Mouse (Mus musculus) left cerebral cortex, adult 11 months (tissue): Measurements from ENCODE around the gene Ndufa13.
"Not testable (repeated sequence)": the region's sequence is repeated elsewhere in the genome, so short reads cannot be mapped to it uniquely, and the experiment has no call there.

ENCODE experiments used
- DNase-seq: peaks from one replicate; pipeline ENCODE4 v3.0.0; 2022; ENCODE audit warnings: low spot score

Gene Ndufa13

DNA sequence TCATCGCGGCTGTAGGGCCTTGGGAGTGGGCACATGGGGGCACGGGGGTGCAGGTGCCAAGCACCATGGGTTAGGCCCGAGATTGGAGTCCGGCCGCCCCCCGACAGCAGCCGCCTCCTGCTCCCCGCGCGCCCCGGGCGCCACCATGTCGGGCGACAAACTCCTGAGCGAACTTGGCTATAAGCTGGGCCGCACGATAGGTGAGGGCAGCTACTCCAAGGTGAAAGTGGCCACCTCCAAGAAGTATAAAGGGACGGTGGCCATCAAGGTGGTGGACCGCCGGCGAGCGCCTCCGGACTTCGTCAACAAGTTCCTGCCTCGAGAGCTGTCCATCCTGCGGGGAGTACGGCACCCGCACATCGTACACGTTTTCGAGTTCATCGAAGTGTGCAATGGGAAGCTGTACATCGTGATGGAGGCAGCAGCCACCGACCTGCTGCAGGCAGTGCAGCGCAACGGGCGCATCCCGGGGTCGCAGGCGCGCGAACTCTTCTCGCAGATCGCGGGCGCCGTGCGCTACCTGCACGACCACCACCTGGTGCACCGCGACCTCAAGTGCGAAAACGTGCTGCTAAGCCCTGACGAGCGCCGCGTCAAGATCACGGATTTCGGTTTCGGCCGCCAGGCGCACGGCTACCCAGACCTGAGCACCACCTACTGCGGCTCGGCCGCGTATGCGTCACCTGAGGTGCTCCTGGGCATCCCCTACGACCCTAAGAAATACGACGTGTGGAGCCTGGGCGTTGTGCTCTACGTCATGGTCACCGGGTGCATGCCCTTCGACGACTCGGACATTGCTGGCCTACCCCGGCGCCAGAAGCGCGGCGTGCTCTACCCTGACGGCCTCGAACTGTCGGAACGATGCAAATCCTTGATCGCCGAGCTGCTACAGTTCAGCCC is at the start of gene Ndufa13, which contains the start of the genes Tssk6 and Yjefn3:
Gene Ndufa13, minus strand, starts transcription at position 396 of the 900 bp plus-strand sequence.
Gene Tssk6, plus strand, starts transcription at position 22 of the 900 bp plus-strand sequence.
Gene Yjefn3, minus strand, starts transcription at position 550 of the 900 bp plus-strand sequence.
- DNase-seq: no peak

DNA sequence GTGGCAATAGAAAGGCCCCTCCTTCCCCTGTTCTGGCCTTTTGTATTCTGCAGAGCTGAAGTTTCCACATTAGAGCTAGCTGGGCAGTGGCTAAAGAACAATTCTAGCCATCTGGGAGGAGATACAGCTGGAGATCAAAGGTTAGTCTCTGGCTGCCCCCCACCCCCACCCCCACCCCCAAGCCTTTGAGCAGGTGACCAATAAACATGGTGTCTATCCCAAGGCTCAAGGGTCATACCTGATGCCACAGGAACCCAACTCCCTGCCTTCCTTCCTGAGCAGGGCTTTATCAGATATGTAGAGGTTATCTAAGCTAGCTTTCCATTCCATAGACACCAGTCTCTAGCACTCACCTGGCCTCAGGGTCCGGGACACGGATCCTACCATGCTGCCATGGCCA is 47.9 kb upstream of the Ndufa13 start:
- no peak for DNase-seq

DNA sequence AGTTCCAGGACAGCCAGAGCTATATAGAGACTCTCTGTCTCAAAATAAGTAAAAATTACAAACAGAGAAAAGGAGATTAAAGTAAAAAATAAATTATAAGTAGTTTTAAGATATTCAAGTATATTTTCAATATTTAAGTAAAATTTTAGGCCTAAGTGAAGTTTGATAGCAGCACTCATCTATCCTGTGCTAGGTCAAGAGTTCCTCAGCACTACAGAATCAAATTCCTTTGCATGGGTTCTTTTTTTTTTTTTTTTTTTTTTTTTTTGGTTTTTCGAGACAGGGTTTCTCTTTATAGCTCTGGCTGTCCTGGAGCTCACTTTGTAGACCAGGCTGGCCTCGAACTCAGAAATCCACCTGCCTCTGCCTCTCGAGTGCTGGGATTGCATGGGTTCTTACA is 40.1 kb upstream of the Ndufa13 start:
- not testable (repeated sequence) for DNase-seq

DNA sequence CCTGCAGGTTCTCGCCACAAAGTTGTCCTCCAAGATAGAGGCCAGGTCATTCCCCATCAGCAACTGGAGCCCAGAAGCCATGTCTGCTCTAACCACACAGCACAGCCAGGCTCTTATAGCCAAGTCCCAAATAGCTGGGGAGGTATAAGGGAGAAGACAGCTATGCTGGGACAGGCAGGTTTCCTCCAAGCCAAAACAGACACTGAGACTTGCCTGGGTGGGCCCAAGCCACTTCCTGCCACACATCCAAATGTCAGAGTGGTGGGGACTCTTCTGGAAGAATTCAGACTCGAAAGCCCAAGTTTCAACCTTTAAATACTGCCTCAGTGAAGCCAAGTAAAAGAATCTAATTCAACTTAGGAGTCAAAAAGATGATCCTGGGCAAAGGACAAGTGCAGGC is 38.0 kb upstream of the Ndufa13 start:
- no peak for DNase-seq

DNA sequence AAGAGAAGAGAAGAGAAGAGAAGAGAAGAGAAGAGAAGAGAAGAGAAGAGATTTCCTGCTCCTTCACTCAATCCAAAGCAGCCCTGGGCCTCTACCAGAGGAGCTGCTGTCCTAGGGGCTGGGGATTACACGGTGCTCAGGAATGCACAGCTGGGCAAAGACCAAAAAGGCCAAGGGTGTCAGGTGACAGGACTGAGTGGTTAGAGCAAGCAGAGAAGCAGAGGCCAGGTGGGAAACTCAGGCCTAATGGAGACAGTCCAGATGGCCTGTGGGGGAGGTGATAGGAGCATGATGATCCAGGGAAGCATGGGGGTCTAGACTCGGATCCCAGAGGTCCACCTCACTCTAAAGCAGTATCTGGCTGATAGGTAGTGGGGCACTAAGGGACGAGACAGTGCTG is 37.3 kb upstream of the Ndufa13 start:
- DNase-seq: no peak

DNA sequence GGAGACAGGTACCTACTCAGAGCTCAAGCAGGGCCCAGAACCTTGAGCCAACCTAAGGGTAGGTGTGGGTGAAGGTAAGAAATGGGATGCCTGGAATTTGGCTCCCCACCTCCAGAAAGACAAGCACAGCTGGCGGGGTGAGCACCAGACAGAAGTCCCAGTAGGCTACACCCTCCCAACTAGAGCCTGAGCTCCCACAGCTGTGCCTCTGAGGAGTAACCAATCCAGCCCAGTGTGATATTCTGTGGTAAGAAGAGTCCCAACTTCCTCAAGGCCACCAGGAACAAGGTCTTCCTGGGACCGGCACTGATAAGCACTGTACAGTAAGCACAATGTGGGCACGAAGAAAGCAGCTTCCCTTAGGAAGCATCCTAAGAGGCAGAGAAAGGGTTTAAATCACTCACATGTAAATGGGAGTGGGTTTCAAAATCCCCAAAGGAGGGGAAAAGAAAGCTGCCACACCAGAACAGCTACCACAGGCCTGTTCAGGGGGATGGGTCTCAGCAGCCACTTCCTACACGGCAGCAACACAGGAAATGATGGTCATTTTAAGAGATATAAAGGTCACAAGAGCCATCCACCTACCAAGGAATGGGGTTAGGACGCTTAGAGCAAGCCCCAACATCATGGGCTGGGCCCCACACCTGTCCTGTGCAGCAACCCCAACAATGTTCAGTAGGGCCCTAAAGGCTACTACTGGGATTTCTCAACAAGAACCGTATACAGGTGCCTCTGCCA is 36.1 kb upstream of the Ndufa13 start:
- DNase-seq: no peak

DNA sequence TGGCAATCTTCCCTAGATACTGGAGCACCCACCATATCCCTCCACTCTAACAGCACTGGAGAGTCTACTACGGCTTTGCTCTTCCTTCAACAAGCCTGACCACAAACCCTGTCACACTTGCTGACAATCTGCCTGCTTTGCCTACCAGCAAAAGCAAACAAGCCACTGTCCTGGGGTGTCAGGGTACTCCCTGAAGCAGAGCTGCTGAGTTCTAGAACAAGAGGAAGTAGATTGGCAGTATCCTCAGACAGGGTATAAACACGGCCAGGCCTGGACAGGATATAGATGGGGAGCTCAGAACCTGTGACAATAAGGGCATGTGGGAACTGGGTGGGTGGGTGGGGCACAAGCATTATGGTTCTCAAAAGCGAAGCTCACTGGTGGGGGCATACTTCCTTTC is 35.1 kb upstream of the Ndufa13 start:
- no peak for DNase-seq

DNA sequence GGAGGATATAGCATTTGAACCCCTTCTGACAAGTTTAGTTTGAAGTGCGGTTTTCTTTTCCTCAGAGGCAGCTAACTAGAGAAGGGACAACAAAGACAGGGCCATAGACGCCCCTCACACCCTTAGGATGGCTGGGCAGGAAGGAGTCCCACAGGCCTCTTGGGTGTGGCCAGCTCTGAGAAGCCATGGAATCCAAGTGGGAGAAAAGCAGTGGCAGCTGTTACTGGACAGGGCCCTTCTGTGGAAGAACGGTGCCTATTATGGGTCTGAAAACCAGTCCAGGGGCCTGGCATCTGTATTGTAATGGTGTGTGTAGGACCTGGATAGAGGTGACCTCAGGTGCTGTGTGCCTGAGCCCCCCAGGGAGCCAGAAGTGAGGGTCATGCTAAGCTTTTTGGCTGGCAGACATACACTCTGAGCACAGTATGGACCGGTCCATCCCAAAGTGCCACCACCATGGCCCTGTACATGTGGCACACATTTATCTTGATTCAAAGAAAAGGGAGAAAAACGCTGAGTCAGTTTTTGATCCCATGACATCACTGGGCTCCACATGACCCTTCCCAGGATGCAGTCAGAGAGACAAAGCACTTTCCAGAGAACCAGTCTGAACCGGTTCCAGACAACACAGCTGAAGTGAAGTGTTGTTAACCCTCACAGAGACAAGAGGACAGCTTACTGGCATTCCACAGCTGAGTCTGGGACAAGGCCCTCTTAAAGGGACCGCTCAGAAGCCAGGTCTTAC is 33.9 kb upstream of the Ndufa13 start:
- DNase-seq: no peak

DNA sequence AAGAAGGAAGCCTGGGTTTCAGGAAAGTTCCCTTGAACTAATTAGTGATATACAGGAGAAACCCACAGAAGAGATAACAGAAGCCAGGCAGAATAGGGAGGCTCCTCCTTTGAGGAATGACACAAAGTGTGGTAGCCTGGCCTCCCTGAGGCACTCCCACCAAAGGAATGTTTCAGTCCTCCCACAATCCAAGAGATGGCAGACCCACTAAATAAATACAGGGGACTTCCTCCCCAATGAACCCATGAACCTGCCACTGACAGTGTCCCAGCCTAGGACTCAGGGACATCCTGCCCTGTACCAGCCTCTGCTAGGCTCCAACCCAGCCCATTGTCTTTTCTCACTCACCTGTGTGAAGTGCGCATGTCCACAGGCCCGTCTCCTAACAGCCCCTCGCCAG is 33.1 kb upstream of the Ndufa13 start:
- DNase-seq: no peak

DNA sequence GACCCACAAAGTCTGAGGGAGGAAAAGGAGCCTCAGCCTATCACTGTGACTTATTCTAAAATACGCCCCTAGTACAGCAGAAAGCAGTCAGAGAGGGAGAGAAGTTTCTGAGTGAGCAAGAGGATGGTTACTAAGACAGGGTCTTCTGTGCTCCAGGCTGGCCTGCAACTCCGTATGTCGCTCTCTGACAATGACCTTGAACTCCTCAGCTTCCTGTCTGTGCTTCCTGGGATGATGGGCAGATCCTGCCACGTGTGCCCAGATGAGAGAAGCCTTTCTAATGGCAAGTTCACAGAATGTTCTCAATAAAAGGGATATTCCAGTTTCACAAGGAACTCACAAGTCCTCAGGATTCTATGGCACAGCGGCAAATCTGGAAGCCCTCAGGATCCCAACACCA is 32.2 kb upstream of the Ndufa13 start:
- DNase-seq: no peak

DNA sequence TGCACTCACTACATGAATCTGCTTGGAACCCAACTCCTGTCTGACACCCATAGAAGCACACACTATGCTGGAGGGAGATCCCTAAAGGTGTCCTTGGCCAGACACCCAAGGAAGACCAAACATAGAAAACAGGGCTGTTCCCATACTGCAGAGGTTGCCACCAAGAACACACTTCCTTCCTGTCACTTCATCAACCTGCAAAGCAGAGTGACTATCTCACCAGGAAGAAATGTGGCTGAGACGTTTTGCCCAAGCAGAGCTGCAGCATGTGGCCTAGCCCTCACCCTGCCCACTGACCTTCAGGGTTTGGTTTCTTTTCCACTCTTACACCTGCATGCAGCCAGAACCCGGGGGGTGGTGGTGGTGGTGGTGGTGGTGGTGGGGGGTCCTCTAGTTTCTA is 31.5 kb upstream of the Ndufa13 start:
- DNase-seq: no peak

DNA sequence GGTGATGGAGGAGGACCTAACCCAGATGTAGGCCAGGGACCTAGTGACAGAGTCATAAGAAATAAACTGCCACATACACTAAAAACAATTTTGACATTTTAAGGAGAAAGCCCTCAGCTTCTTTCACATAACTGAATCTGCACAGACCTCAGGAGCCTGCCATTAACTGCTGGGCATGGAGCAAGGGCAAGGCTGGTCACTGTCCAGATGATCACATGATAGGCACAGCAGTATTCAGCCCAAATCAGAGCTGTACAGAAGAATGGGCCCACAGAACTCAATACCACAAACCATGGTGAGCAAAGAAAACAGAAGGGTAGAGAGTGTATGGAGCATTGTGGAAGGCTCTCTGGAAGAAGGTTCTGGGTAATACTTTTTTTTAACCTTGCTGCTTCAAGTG is 24.5 kb upstream of the Ndufa13 start:
- no peak for DNase-seq

DNA sequence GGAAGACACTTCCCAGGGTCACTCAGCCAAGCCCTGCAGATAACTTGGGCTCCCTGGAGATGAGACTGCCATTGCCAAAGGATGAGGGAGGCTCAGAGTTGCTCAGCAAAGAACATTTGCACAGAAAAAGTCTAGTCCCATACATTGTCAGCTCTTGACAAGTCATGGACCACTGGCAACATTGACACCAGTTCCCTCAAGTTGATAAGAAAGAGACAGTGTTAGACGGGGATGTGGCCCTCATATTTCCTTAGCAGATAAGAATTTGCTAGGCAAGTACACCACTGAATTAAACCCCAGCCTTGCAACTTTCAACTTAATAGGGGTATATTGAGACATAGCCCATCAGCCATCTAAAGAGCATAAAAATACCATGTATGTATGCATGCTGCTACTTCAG is 21.6 kb upstream of the Ndufa13 start:
- no peak for DNase-seq

DNA sequence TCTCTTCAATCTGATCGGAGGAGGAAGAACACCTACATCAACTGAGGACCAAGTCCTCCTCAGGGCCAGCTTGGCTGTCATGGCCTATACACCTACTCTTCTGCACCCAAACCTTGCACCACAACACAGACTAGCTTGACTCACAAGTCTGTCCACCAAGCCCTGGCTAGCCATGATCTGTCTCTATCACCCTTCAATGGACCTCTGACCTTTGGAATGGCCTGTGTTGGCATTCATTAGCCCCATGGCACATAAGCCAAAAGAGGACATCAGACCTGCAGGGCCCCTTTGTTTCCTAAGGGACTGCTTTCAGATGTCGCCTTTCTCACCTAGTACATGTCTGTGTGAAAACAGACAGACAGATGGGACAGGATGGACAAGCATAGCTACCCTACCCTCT is 18.8 kb upstream of the Ndufa13 start:
- DNase-seq: no peak

DNA sequence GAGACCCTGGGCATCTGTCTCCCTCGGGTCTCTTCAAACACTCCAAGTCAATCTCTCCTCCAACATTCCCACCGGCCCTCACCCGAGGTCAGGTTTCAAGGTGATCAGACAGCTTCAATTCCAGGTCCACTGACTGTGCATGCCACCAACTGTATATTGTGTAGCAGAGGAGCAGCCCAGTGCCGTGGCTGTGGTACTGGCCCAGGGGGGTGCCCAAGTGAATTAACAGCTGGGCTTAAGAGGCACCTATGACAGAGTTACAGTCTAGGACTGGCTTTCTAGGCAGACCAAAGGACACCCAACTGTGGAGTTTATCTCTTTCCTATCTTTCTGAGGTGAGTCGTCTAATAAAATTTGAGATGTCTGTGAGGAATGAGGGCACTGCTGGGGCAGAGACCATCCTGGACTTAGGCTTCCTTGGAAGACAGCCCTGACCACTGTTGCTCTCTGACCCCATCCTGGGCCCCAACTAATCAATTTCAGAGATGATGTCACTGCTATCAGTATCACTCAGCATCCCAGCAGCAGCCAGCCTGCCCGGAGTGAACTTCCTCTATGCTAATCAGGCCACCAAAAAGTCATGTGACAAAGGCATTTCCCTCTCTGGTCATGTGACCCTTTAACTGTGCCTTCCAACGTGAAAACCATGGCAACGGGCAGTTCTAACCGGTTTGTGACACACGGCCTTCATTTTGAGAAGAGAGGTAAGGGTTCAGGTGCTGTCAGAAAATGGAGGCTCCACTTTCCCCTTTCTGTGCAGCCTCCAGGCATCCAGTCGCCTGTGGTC is 17.7 kb upstream of the Ndufa13 start:
- DNase-seq: no peak

DNA sequence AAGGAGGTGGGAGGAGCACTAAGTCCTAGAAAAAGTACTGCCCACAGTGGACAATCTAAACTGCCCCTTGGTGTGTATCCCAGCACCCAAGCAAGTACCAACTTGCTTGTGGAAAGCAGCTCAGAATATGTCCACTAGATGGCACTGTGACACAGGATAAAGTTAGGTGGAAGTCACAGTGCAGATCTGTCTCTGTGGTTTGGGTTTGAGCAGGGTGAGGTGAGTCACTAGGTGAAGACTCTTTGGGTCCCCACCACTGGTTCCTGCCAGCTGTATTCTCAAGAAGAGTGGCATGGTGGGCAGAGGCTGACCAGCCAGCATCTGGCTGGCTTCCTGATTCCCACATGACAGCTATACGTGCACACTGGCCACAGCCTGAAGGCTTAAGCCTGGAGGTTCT is 16.7 kb upstream of the Ndufa13 start:
- peak; percentile 83 for DNase-seq

DNA sequence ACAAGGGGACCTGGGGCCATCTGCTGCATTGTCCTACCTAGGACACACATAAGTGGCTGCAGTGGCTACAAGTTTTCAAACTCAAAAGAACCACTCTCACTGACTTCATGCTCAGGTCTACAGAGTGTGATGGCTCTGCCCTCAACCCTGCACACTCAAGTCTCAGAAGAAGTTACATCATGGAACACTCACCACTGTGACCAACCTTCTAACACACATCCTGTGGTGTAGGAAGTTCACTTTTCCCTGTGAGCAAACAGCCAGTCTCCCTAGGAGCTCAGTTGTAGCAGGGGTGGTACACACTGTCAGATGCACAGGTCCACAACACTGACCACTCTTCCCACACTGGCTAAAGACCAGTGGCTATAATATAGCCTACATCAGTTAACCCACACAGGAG is 16.1 kb upstream of the Ndufa13 start:
- DNase-seq: no peak

DNA sequence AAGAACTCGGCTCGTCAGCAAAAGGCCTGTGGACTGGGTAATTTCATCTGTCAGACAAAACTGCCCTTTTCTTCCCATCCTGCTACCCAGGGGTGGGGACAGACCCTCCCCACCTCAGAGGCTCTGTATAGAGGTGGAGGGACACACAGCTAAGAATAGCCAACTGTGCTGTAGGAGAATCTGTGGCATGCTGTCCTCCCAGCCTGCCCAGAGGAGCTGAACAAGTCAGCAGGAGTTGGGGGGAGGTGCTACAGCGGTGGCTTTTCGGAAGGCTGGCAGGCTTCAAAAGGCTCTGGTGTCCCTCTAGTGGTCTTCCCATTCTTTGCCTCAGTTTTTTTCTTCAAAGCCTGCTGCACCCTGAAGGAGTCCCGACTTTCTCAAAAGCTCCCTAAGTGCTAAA is 13.4 kb upstream of the Ndufa13 start:
- DNase-seq: no peak

DNA sequence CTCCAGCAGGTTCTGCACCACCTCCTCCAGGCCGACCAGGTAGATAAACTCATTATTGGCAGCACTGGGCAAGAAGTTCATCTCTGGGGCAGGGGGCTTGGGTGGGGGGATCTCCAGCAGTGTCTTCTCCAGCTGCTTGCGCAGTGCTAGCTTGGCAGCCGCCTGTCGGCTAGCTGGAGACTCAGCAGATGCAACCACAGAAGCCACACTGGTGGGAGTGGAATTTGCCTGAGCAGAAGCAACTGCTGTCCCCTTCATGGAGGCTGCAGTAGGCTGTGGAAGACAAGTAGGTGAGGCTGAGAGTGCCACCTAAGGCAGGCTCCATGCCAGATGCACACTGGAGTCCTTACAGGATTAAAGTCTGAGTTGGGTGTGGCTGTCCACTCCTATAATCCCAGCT is 12.2 kb upstream of the Ndufa13 start:
- DNase-seq: no peak

DNA sequence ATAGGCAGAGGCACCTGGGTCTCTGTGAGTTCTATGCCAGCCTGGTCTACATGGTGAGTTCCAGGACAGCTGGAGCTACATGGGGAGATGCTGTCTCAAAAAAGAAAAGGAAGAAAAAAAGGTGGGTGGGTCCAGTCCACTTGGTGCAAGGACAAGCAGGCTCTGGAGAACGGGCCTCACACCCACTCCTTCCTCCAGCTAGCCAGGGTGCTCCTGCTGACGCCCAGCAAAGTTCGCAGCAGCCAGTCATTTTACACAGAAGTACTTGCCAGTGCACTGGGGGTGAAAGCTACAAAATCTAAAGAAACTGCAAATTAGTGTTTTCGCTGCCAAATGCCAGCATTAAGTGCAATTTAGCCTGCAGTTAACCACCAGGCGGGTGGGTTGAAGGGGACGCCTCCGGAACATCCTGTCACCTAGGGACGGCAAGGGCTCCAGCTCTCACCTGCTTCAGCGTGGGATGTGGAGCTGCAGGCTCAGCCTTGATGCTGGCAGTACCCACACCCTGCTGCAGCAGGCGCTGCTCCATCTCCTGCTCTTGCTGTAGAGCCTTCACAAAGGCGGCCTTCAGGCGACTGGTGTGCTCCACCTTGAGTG is 10.2 kb upstream of the Ndufa13 start:
- DNase-seq: peak; percentile 61

DNA sequence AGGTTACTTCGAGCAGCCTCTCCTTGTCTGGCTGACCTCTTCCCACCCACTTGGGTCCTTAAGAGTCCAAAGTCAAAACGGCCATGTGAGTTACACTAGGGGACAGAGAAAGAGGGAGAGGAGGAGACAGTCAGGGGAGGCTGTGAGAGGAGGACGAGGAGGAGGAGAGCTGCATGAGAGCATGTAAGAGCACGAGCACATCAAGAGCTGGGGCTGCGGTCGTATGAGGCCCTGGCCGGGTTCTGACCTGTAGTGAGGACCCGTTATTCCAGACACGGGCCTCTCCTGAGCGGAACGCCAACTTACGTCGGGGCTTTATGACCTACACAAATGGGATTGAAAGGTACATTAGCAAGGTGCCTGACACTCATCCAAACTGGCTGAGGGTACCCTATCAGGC is 9.6 kb upstream of the Ndufa13 start:
- no peak for DNase-seq
